Mouse (Mus musculus) central nervous system, embryonic 18 days (tissue): Measurements from ENCODE around the gene Arsk. TPM values are rescaled to one million over a fixed set of nuclear protein-coding genes. Genes with fewer than 3 reads are reported as not detected.

Experiments
- polyA plus RNA-seq: library from polyadenylated mRNA; depleted of rRNA; stranded (reverse); fragments of >200 nt; gene quantifications from 2 replicates; pipeline ENCODE4 v1.2.3, GENCODE M21; 2012; rRNA removed

Gene Arsk
- polyA plus RNA-seq: 3.5 and 3.6 TPM in 2 replicates

GRCm38 (mm10) chr13:76098493-76099303 is at the start of gene Arsk, which contains the start of gene Ttc37:
Gene Arsk, minus strand, starts transcription at chr13:76098660.
Gene Ttc37, plus strand, starts transcription at chr13:76098734.

GRCm38 (mm10) chr13:76056896-76057266 is 41.6 kb downstream of the Arsk start, which contains the start of gene Gpr150:
Gene Gpr150, minus strand, starts transcription at chr13:76056996.

DNA sequence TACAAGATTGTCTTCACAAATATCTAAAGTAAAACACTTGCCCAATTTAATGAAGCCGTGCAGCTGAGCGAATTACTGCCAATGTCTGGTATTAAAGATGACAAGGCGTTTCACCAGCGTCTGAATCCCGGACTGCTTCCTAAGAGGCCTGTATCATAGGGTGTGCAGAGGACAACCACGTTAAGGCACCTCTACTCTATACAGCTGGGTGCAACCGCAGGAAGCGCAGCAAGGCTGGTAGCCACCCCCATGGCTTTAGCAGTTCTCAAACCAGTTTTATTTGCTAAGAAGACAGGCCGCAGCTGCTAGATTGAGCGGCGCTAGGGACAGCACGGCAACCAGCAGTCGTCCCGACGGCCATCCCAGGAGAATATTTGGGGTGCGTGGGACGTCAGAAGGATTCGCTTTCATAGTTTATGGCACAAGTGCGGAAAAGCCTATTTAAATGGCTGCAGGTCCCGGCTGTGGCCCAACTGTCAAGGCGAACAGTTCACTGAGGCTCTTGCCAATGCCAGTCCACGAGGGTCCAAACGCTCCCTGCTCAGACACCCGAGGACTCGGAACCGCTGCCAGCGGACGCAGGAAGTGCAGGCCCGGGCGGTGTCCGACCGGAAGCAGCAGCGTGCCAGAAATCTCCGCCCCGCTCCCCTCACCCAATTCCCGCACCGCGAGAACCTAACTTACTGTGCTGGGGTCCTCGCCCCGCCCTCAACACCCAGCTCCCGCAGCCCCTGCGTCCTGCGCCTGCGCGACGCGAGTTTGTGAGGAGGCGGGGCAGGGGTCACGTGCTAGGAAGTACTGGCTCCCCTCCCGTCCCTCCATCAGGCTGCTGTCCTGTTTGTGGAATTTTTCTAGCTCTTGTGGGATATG is 80.3 kb downstream of the Arsk start, which contains the start of gene Rfesd:
Gene Rfesd (minus strand): TSS at position 746 of the 870 bp plus-strand sequence.

Other genes starting within 250 kb of the Arsk start
- gene Rhobtb3, start 154.7 kb downstream of the Arsk start, polyA plus RNA-seq: 19.2 and 19.3 TPM in 2 replicates
- gene Spata9, start 131.5 kb downstream of the Arsk start, polyA plus RNA-seq: 1.3 and 1.7 TPM in 2 replicates
- 12.4 and 12.7 TPM in 2 replicates for gene Rfesd, start 79.9 kb downstream of the Arsk start, polyA plus RNA-seq
- 2.5 and 2.8 TPM in 2 replicates for gene Gpr150, start 41.7 kb downstream of the Arsk start, polyA plus RNA-seq
- 14.1 and 14.2 TPM in 2 replicates for gene Ttc37, start 74 bp upstream of the Arsk start, polyA plus RNA-seq
- gene Fam81b, start 206.4 kb upstream of the Arsk start, polyA plus RNA-seq: 0.05 and 0.15 TPM in 2 replicates